Mouse (Mus musculus) splenic B cell, adult 2 months (primary cell): ENCODE measurements at regions not wholly inside any gene's neighbourhood (a gene's known extent, or its start where the extent isn't known, plus 50 kb on each side); places are given as distances from the start of the nearest gene placed in this dataset.

Experiments
- DNase-seq: peaks from one replicate; pipeline ENCODE4 v3.0.0-alpha.2; 2011; ENCODE audit warnings: low read depth, low spot score
- H3K27me3 ChIP-seq: 2 replicates; pipeline ENCODE4 v1.6.1; 2012; ENCODE audit warnings: mild to moderate bottlenecking, low read length, moderate library complexity, mixed read lengths; ENCODE audit not compliant: control insufficient read depth, poor library complexity, insufficient read depth, severe bottlenecking
- H3K36me3 ChIP-seq: 2 replicates; pipeline ENCODE4 v1.6.1; 2012; ENCODE audit warnings: mild to moderate bottlenecking, low read length, moderate library complexity, mixed read lengths; ENCODE audit not compliant: control insufficient read depth, poor library complexity, insufficient read depth, severe bottlenecking

GRCm38 (mm10) chr6:52420276-52420970, 107.1 kb downstream of the Evx1 start:
- Histone ChIP-seq H3K27me3 (no peaks in the 10 kb centered on the region; the same call in 1 of the 2 replicates), H3K36me3 (no peaks in the 10 kb centered on the region)
- DNase-seq: no peak

GRCm38 (mm10) chr6:52421771-52422170, 108.5 kb downstream of the Evx1 start:
- no peak for DNase-seq
- no peaks in the 10 kb centered on the region for H3K36me3 ChIP-seq
- no peaks in the 10 kb centered on the region; the same call in 1 of the 2 replicates for H3K27me3 ChIP-seq

GRCm38 (mm10) chr6:52422686-52423085, 109.4 kb downstream of the Evx1 start:
- no peaks in the 10 kb centered on the region; the same call in 1 of the 2 replicates for H3K27me3 ChIP-seq
- H3K36me3 ChIP-seq: no peaks in the 10 kb centered on the region
- DNase-seq: no peak

- DNase-seq: no peak
- Histone ChIP-seq H3K27me3 (no peaks in the 10 kb centered on the region; the same call in 1 of the 2 replicates), H3K36me3 (no peaks in the 10 kb centered on the region)
Observed at GRCm38 (mm10) chr6:52423581-52424107, 110.3 kb downstream of the Evx1 start.

GRCm38 (mm10) chr6:52424440-52424839, 111.1 kb downstream of the Evx1 start:
- H3K36me3 ChIP-seq: no peaks in the 10 kb centered on the region
- no peaks in the 10 kb centered on the region; the same call in 1 of the 2 replicates for H3K27me3 ChIP-seq
- DNase-seq: no peak

GRCm38 (mm10) chr6:52425082-52425481, 111.8 kb downstream of the Evx1 start:
- H3K36me3 ChIP-seq: no peaks in the 10 kb centered on the region
- no peak for DNase-seq

GRCm38 (mm10) chr6:52428489-52429203, 115.3 kb downstream of the Evx1 start:
- Histone ChIP-seq H3K36me3 (no peaks in the 10 kb centered on the region), H3K27me3 (no peaks in the 10 kb centered on the region)
- DNase-seq: no peak

More at GRCm38 (mm10) chr6:52425082-52425481, 111.8 kb downstream of the Evx1 start:
- no peaks in the 10 kb centered on the region for H3K27me3 ChIP-seq

- Histone ChIP-seq H3K27me3 (no peaks in the 10 kb centered on the region), H3K36me3 (no peaks in the 10 kb centered on the region)
- DNase-seq: no peak
Observed at GRCm38 (mm10) chr6:52429204-52429552, 115.9 kb downstream of the Evx1 start.

GRCm38 (mm10) chr6:52433234-52433633, 119.9 kb downstream of the Evx1 start:
- DNase-seq: no peak
- Histone ChIP-seq H3K27me3 (no peaks in the 10 kb centered on the region), H3K36me3 (no peaks in the 10 kb centered on the region)

GRCm38 (mm10) chr6:52434771-52435170, 121.5 kb downstream of the Evx1 start:
- no peaks in the 10 kb centered on the region for H3K27me3 ChIP-seq
- H3K36me3 ChIP-seq: no peaks in the 10 kb centered on the region
- DNase-seq: no peak

GRCm38 (mm10) chr6:52435358-52435757, 122.1 kb downstream of the Evx1 start:
- Histone ChIP-seq H3K36me3 (no peaks in the 10 kb centered on the region), H3K27me3 (no peaks in the 10 kb centered on the region)
- DNase-seq: no peak

GRCm38 (mm10) chr6:52438366-52438765, 125.1 kb downstream of the Evx1 start:
- no peak for DNase-seq
- no peaks in the 10 kb centered on the region for H3K27me3 ChIP-seq
- no peaks in the 10 kb centered on the region for H3K36me3 ChIP-seq

- Histone ChIP-seq H3K27me3 (no peaks in the 10 kb centered on the region), H3K36me3 (no peaks in the 10 kb centered on the region)
- no peak for DNase-seq
Observed at GRCm38 (mm10) chr6:52439204-52439603, 125.9 kb downstream of the Evx1 start.

- Histone ChIP-seq H3K36me3 (no peaks in the 10 kb centered on the region), H3K27me3 (no peaks in the 10 kb centered on the region)
- DNase-seq: no peak
Observed at GRCm38 (mm10) chr6:52440160-52440559, 126.9 kb downstream of the Evx1 start.
